Mouse (Mus musculus) kidney, adult 2 months (tissue): ENCODE results near the gene Stat5a.

ENCODE experiments used
- CTCF ChIP-seq: fragments of 200-500 bp; conservative IDR thresholded peaks from 2 replicates; pipeline ENCODE4 v1.5.1; 2011; ENCODE audit warnings: low read depth, mild to moderate bottlenecking, control low read depth, low read length, moderate library complexity, mixed read lengths; ENCODE audit not compliant: insufficient read depth, insufficient read length
- POLR2A ChIP-seq: fragments of 200-500 bp; IDR thresholded peaks from one replicate; pipeline ENCODE4 v1.6.1; 2011; ENCODE audit warnings: low read depth, low read length, control low read depth

DNA sequence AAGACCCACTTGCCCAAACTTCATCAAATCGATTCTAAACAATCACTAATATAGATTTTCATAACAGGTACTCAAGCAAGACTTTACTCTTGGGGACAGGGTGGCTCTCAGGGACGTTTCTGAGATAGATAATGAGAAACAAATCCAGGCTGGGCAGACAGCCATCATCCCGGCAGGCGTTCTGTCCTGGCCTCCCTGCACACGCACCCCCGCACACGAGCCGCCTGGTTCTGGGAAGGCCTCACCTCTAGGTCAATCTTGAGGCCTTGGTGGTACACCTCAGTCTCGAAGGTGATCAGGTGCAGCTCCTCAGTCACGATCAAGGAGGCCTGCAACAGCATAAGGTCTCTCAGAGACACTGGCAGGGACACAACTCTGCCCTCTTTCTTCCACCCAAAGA is 36.9 kb downstream of the Stat5a start:
- TF ChIP-seq CTCF (no peak), POLR2A (no peak)
